Mouse (Mus musculus) left cerebral cortex, adult 6 months (tissue): Measurements from ENCODE around the gene Zbtb21. TPM values are rescaled to one million over a fixed set of nuclear protein-coding genes. Genes with fewer than 3 reads are reported as not detected.

Experiments
- long read RNA-seq, 2 experiments: library from polyadenylated mRNA; unstranded; transcript quantifications; one replicate each; pipeline ENCODE4 v2.0.0; 2019 to 2020
- polyA plus RNA-seq: library from polyadenylated mRNA; unstranded; fragments of <200 nt; fragmentation: Nextera tagmentation; gene quantifications from 2 replicates; pipeline ENCODE4 v1.2.3, GENCODE M21; 2021

The Zbtb21 gene
- 5.9 and 7.0 TPM in 2 replicates for polyA plus RNA-seq
- long read RNA-seq, experiment 1, full-length matches to known transcripts: 15 of 34 reads
- long read RNA-seq, experiment 1, partial matches to known transcripts: 2 of 34 reads
- long read RNA-seq, experiment 1, other reads (novel, unspliced or antisense): 17 of 34 reads
- long read RNA-seq, experiment 2, full-length matches to known transcripts: 3 of 27 reads
- long read RNA-seq, experiment 2, partial matches to known transcripts: 0 of 27 reads
- long read RNA-seq, experiment 2, other reads (novel, unspliced or antisense): 24 of 27 reads

GRCm38 (mm10) chr16:97962151-97962948, at the start of gene Zbtb21, which contains the start of gene C2cd2:
Gene Zbtb21, minus strand, starts transcription at chr16:97962622.
Gene C2cd2, minus strand, starts transcription at chr16:97962598.

GRCm38 (mm10) chr16:97996616-97997382, 34.4 kb upstream of the Zbtb21 start, which contains the start of gene B230307C23Rik:
Gene B230307C23Rik, plus strand, starts transcription at chr16:97997315.

Other genes with a start within 250 kb of the Zbtb21 start
- gene Ripk4, start 198.8 kb downstream of the Zbtb21 start, polyA plus RNA-seq: 0.15 and 0.29 TPM in 2 replicates
- gene Prdm15, start 110.8 kb downstream of the Zbtb21 start, polyA plus RNA-seq: 2.3 and 3.3 TPM in 2 replicates
- 5.6 and 7.0 TPM in 2 replicates for gene C2cd2, start within 50 bp of the Zbtb21 start, polyA plus RNA-seq
- 13.8 and 18.8 TPM in 2 replicates for gene B230307C23Rik, start 34.7 kb upstream of the Zbtb21 start, polyA plus RNA-seq
- 2.6 and 3.6 TPM in 2 replicates for gene A630089N07Rik, start 119.8 kb upstream of the Zbtb21 start, polyA plus RNA-seq